ENCODE assay signal across 9 mouse cellular contexts in the genomic region with DNA sequence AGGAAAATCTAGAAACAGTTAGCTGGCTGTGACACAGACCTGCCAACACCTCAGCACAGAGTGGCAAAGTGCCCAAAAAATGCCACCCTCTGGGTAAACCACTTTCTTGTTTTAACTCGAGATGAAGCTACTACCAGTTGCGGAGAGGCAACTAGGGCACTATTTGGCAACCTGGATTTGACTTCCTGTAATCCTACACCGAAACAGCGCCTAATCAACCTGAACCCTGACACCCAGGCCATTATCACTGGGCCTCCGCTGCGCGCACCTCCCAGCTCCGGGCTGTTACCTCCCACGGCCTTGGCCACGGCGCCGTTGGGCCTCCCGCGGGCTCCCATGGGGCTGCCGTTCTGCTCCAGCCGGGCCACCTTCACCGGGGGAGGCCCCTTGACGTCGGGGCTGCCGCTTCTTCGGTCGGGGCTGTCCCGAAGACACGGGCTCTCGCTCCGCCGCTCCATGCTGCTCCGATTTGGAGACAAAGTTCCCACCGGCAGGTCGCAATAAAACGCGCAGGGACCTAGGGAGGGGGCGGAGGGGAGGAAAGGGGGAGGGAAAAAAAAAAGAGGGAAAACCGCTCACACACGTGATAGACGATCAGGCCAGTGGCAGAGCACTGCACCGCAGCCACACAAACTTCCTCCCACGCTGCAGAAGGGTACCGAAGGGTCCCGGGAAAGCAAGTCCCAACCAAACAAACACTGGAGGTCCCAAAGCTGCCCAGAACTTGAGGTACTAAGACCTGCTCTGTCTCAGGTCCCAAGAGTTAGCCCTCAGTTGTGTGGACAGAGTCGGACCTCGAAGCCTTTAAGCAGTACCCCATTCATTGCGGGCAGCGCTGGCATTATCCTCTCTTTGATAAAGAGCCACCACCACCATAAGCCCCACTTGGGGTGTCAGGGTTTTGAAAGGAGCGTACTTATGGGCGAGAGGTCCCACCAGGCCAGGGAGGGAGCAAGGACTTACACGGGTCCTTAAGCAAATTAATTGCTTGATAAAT. TPM values are rescaled to one million over a fixed set of nuclear protein-coding genes. Genes with fewer than 3 reads are reported as not detected.
DNase-seq lines count a peak whose midpoint lies in the region; ATAC-seq and TF ChIP-seq lines count a peak whose summit lies in the region.
"Had no signal": no experiment of that assay in that cellular context is flagged by ENCODE, and none has a peak within 500 bp of the region (broad histone marks: within the 10 kb centered on the region; RNA-seq: fewer than 3 reads in every experiment).

No protein-coding gene starts in this region.

- H3K27ac ChIP-seq in ES-Bruce4 (ENCODE audit: insufficient read depth, low read length): no peak overlapping the region
- peak overlapping the region; percentile 96 for H3K27ac ChIP-seq in forebrain, postnatal 0 days (ENCODE audit: low read depth, low read length)
- no peak overlapping the region for H3K27ac ChIP-seq in kidney, postnatal 0 days

- peak overlapping the region; percentile 64 for H3K9ac ChIP-seq in ES-Bruce4 (ENCODE audit: low read depth, poor library complexity, severe bottlenecking)
- peak overlapping the region; percentile 81 for H3K9ac ChIP-seq in forebrain, postnatal 0 days
- no peak overlapping the region for H3K9ac ChIP-seq in kidney, postnatal 0 days (ENCODE audit: low read depth, low read length)

- peaks cover 2% of the 10 kb centered on the region for H3K4me1 ChIP-seq in ES-Bruce4 (ENCODE audit: control insufficient read depth, insufficient read depth, low read length)
- H3K4me1 ChIP-seq in forebrain, postnatal 0 days (ENCODE audit: insufficient read depth): no peaks in the 10 kb centered on the region
- H3K4me1 ChIP-seq in kidney, postnatal 0 days (replicated peaks; ENCODE audit: insufficient read depth, low read length): peaks cover 9% of the 10 kb centered on the region; the same call in 1 of the 2 replicates

- no peak overlapping the region for H3ac ChIP-seq in myocyte (ENCODE audit: control insufficient read depth, insufficient read length)

- H3K36me3 ChIP-seq in ES-Bruce4 (ENCODE audit: control insufficient read depth, insufficient read depth, low read length, poor library complexity, severe bottlenecking) (no peaks in the 10 kb centered on the region; the same call in 1 of the 2 replicates), myocyte (ENCODE audit: control insufficient read depth, insufficient read depth) (no peaks in the 10 kb centered on the region)
- no peaks in the 10 kb centered on the region for H3K36me3 ChIP-seq in forebrain, postnatal 0 days (ENCODE audit: insufficient read depth)
- H3K36me3 ChIP-seq in kidney, postnatal 0 days (ENCODE audit: insufficient read depth, low read length): no peaks in the 10 kb centered on the region

- no peak for TF ChIP-seq EP300 in ES-Bruce4 (IDR thresholded peaks at IDR 0.05; ENCODE audit: insufficient read depth, low read depth, low read length)

- H3K27me3 ChIP-seq in ES-Bruce4 (ENCODE audit: control insufficient read depth, insufficient read depth, low read length, poor library complexity, severe bottlenecking) (peaks cover 16% of the 10 kb centered on the region), myocyte (ENCODE audit: control insufficient read depth, insufficient read depth, insufficient read length) (no peaks in the 10 kb centered on the region)
- H3K27me3 ChIP-seq in forebrain, postnatal 0 days (ENCODE audit: insufficient read depth, low read length): peaks cover 12% of the 10 kb centered on the region; the same call in 1 of the 2 replicates
- peaks cover 27% of the 10 kb centered on the region for H3K27me3 ChIP-seq in kidney, postnatal 0 days (ENCODE audit: insufficient read depth, low read length)

- H3K4me2 ChIP-seq in forebrain, postnatal 0 days (ENCODE audit: low read depth): peak overlapping the region; percentile 99
- H3K4me2 ChIP-seq in kidney, postnatal 0 days (ENCODE audit: low read length): peak overlapping the region; percentile 63
- peak overlapping the region; percentile 90 for H3K4me2 ChIP-seq in myocyte (ENCODE audit: low read depth)

- TF ChIP-seq POLR2A in ES-Bruce4 (IDR thresholded peaks at IDR 0.05; ENCODE audit: insufficient read depth, low read length): no peak
- no peak for TF ChIP-seq POLR2A in myocyte (IDR thresholded peaks at IDR 0.05; ENCODE audit: insufficient read length, low read depth)

- peak; percentile 7; the same call in 1 of the 2 replicates for ATAC-seq in forebrain, postnatal 0 days
- ATAC-seq in kidney, postnatal 0 days (replicated peaks; ENCODE audit: low FRiP score, low read depth): 0 out of 2 replicates have a peak, but pooled peaks have one; percentile 17

- peak; percentile 34 for DNase-seq in adrenal gland, postnatal 14 days
- DNase-seq in adrenal gland, postnatal 10 days: no peak
- DNase-seq in forebrain, postnatal 0 days: peak; percentile 84
- peak; percentile 12 for DNase-seq in kidney, postnatal 0 days (ENCODE audit: low spot score)
- no peak for DNase-seq in cerebellum, adult 9-10 months
- DNase-seq in urinary bladder, postnatal 36 days (ENCODE audit: low spot score in 2 of 2): no peak

- TF ChIP-seq CTCF in ES-Bruce4 (IDR thresholded peaks at IDR 0.05; ENCODE audit: low read depth, low read length): no peak
- no peak for TF ChIP-seq CTCF in forebrain, postnatal 0 days (IDR thresholded peaks at IDR 0.05; ENCODE audit: low read depth)
- no peak for TF ChIP-seq CTCF in kidney, postnatal 0 days (IDR thresholded peaks at IDR 0.05; ENCODE audit: low read depth)

- no peaks in the 10 kb centered on the region for H3K9me3 ChIP-seq in ES-Bruce4 (replicated peaks; ENCODE audit: control insufficient read depth, insufficient read depth, low read length, poor library complexity, severe bottlenecking)
- no peaks in the 10 kb centered on the region for H3K9me3 ChIP-seq in forebrain, postnatal 0 days (ENCODE audit: low read length)
- H3K9me3 ChIP-seq in kidney, postnatal 0 days (replicated peaks; ENCODE audit: low read length): no peaks in the 10 kb centered on the region

- WGBS in forebrain, postnatal 0 days: 4% methylated on average over 47 of the region's 47 CpGs
- WGBS in kidney, postnatal 0 days: 1% methylated on average over 47 of the region's 47 CpGs

- H3K79me2 ChIP-seq in myocyte (ENCODE audit: control insufficient read depth, insufficient read depth): peaks cover 23% of the 10 kb centered on the region

- H3K4me3 ChIP-seq in ES-Bruce4 (ENCODE audit: low read depth, low read length): peak overlapping the region; percentile 51
- peak overlapping the region; percentile 75 for H3K4me3 ChIP-seq in forebrain, postnatal 0 days (ENCODE audit: low read depth, low read length)
- peak overlapping the region; percentile 22 for H3K4me3 ChIP-seq in kidney, postnatal 0 days (replicated peaks; ENCODE audit: low read depth, low read length)
- H3K4me3 ChIP-seq in myocyte: peak overlapping the region; percentile 75
- H3K4me3 ChIP-seq: erythroblast, embryonic 14.5 days had no signal

TF ChIP-seq in myocyte, 11 proteins besides CTCF, POLR2A, EP300 and RAD21:
- TF ChIP-seq TCF3 (IDR thresholded peaks at IDR 0.05; ENCODE audit: insufficient read length, low read depth) (no peak), MYOG (IDR thresholded peaks at IDR 0.05; ENCODE audit: control insufficient read depth in 1 of 3, insufficient read depth in 1 of 3, insufficient read length in 2 of 3, low read depth in 2 of 3) (no peak), MAX (IDR thresholded peaks at IDR 0.05; ENCODE audit: low read depth) (no peak), USF1 (IDR thresholded peaks at IDR 0.05; ENCODE audit: low read depth) (no peak), TCF12 (IDR thresholded peaks at IDR 0.05; ENCODE audit: insufficient read depth, poor library complexity, severe bottlenecking) (no peak), MYOD1 (IDR thresholded peaks at IDR 0.05; ENCODE audit: control insufficient read depth in 1 of 3, insufficient read length in 2 of 3, low read depth in 2 of 3) (no peak), E2F4 (IDR thresholded peaks at IDR 0.05; ENCODE audit: insufficient read depth) (no peak), POLR2AphosphoS2 (IDR thresholded peaks at IDR 0.05; ENCODE audit: insufficient read length, low read depth) (no peak), CEBPB (IDR thresholded peaks at IDR 0.05; ENCODE audit: insufficient read depth, poor library complexity, severe bottlenecking) (no peak), REST (IDR thresholded peaks at IDR 0.05; ENCODE audit: insufficient read depth, insufficient read length) (no peak), SRF (IDR thresholded peaks at IDR 0.05; ENCODE audit: control insufficient read depth, insufficient read length, low read depth) (no peak)

RNA-seq across cellular contexts. Expression of a gene that starts 8.8 kb away (rescaled TPM):
- total RNA-seq in adrenal gland, postnatal 14 days (2021): 1.6 and 1.8 TPM in 2 replicates
- 1 to 10 TPM; 1.2 to 3.6 TPM for total RNA-seq in adrenal gland, postnatal 10 days (2021)
- 5.2 and 5.5 TPM in 2 replicates for polyA plus RNA-seq in ES-Bruce4 (2011; ENCODE audit: insufficient read depth, insufficient read length, low read depth, missing spikeins)
- total RNA-seq in forebrain, postnatal 0 days (2014; rRNA removed): 57.1 and 106 TPM in 2 replicates
- polyA plus RNA-seq in forebrain, postnatal 0 days (2015; fragmentation: Nextera tagmentation; extraction: Ambion mirVana): 21.7 and 43.1 TPM in 2 replicates
- polyA plus RNA-seq in kidney, postnatal 0 days (2015; fragmentation: Nextera tagmentation; extraction: Ambion mirVana): 2.2 and 2.8 TPM in 2 replicates
- polyA plus RNA-seq in myocyte (2012; fragmentation: generic; extraction: Trizol): 1.8 TPM
- polyA plus RNA-seq: erythroblast, embryonic 14.5 days had no signal

Comparison
In these comparisons a context has a peak if more than half of its experiments do, and no peak if none do; other contexts are left out.
1. DNase-seq: peak in adrenal gland, postnatal 14 days (single experiment), forebrain, postnatal 0 days (single experiment) and kidney, postnatal 0 days (single experiment); none in adrenal gland, postnatal 10 days (single experiment), cerebellum, adult 9-10 months (single experiment) and urinary bladder, postnatal 36 days (0 of 2).
2. H3K4me3 ChIP-seq: peak in every context shown above with its lines; median percentile 75 in forebrain, postnatal 0 days; 75 in myocyte; 51 in ES-Bruce4; 22 in kidney, postnatal 0 days.
3. Peak in every context shown above with its lines, with median percentiles within 50 percentile points of each other: H3K4me2 ChIP-seq.